31 mouse cellular contexts compared by ENCODE assay signal in the genomic region with DNA sequence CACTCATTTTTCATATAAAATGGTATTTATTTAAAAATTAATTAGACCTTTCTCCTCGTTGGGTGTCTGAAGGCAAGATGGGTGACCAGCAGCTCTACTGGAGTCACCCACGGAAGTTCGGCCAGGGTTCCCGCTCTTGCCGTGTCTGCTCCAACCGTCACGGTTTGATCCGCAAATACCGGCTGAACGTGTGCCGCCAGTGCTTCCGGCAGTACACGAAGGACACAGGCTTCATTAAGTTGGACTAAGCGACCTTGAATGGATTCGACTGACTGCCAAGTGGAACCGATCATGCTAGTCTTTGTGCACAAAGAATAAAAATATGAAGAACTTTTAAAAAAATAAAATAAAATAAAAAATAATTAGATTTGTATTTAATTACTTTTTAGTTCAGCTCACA. TPM values are rescaled to one million over a fixed set of nuclear protein-coding genes. Genes with fewer than 3 reads are reported as not detected.
A peak's percentile ranks its signal among the peaks of the same experiment; 100 is the strongest.
DNase-seq lines count a peak whose midpoint lies in the region; ATAC-seq lines count a peak whose summit lies in the region.
"Had no signal": no experiment of that assay in that cellular context is flagged by ENCODE, and none has a peak within 500 bp of the region (broad histone marks: within the 10 kb centered on the region; RNA-seq: fewer than 3 reads in every experiment).

No protein-coding gene starts in this region.

- peaks cover 57% of the 10 kb centered on the region for H3K4me1 ChIP-seq in forebrain, embryonic 13.5 days
- peaks cover 50% of the 10 kb centered on the region for H3K4me1 ChIP-seq in forebrain, embryonic 16.5 days (replicated peaks; ENCODE audit: control insufficient read depth, insufficient read depth, low read length)
- H3K4me1 ChIP-seq in hindbrain, embryonic 13.5 days (replicated peaks): peaks cover 58% of the 10 kb centered on the region
- peaks cover 36% of the 10 kb centered on the region for H3K4me1 ChIP-seq in hindbrain, embryonic 16.5 days (ENCODE audit: control insufficient read depth, insufficient read depth, low read depth, low read length)

- ATAC-seq in forebrain, embryonic 13.5 days: no peak
- no peak for ATAC-seq in forebrain, embryonic 16.5 days
- ATAC-seq in hindbrain, embryonic 13.5 days (ENCODE audit: low FRiP score): no peak
- ATAC-seq in hindbrain, embryonic 16.5 days: no peak
- ATAC-seq: activated CD4-positive, CD25-positive, alpha-beta regulatory T cell, adult 4 months; hindbrain, postnatal 0 days; intestine, embryonic 15.5 days; lung, postnatal 0 days had no signal

- no peaks in the 10 kb centered on the region for H3K27me3 ChIP-seq in forebrain, embryonic 13.5 days
- no peaks in the 10 kb centered on the region for H3K27me3 ChIP-seq in forebrain, embryonic 16.5 days (replicated peaks; ENCODE audit: control insufficient read depth, insufficient read depth, low read length)
- H3K27me3 ChIP-seq in hindbrain, embryonic 13.5 days: no peaks in the 10 kb centered on the region
- no peaks in the 10 kb centered on the region for H3K27me3 ChIP-seq in hindbrain, embryonic 16.5 days (replicated peaks; ENCODE audit: control insufficient read depth, insufficient read depth, low read length)
- H3K27me3 ChIP-seq: embryonic facial prominence, embryonic 13.5 days; heart, embryonic 12.5 days; intestine, embryonic 15.5 days; limb, embryonic 15.5 days; liver, embryonic 13.5 days; megakaryocyte, embryonic 14.5 days; neural tube, embryonic 13.5 days had no signal

- no peaks in the 10 kb centered on the region for H3K9me3 ChIP-seq in forebrain, embryonic 13.5 days (replicated peaks)
- H3K9me3 ChIP-seq in forebrain, embryonic 16.5 days (ENCODE audit: control insufficient read depth, low read length): no peaks in the 10 kb centered on the region
- H3K9me3 ChIP-seq in hindbrain, embryonic 13.5 days: no peaks in the 10 kb centered on the region
- H3K9me3 ChIP-seq in hindbrain, embryonic 16.5 days (ENCODE audit: control insufficient read depth, low read length): no peaks in the 10 kb centered on the region
- H3K9me3 ChIP-seq: embryonic facial prominence, embryonic 13.5 days; heart, embryonic 12.5 days; intestine, embryonic 15.5 days; limb, embryonic 10.5 days; limb, embryonic 15.5 days; liver, embryonic 13.5 days; megakaryocyte, embryonic 14.5 days; neural tube, embryonic 13.5 days had no signal

- H3K27ac ChIP-seq in forebrain, embryonic 13.5 days: peak overlapping the region; percentile 19; the same call in 1 of the 2 replicates
- H3K27ac ChIP-seq in forebrain, embryonic 16.5 days (ENCODE audit: low read length): no peak overlapping the region
- peak overlapping the region; percentile 71; the same call in 1 of the 2 replicates for H3K27ac ChIP-seq in hindbrain, embryonic 13.5 days
- H3K27ac ChIP-seq in hindbrain, embryonic 16.5 days (ENCODE audit: low read depth, low read length): no peak overlapping the region
- H3K27ac ChIP-seq: hindbrain, postnatal 0 days; intestine, embryonic 15.5 days; kidney, postnatal 0 days; limb, embryonic 10.5 days; limb, embryonic 15.5 days; liver, embryonic 13.5 days; stomach, postnatal 0 days had no signal

- WGBS in forebrain, embryonic 13.5 days: 70% methylated on average over 16 of the region's 16 CpGs
- WGBS in forebrain, embryonic 16.5 days: 58% methylated on average over 16 of the region's 16 CpGs
- WGBS in hindbrain, embryonic 13.5 days: 65% methylated on average over 16 of the region's 16 CpGs
- 61% methylated on average over 16 of the region's 16 CpGs for WGBS in hindbrain, embryonic 16.5 days

- no peak overlapping the region for H3K4me3 ChIP-seq in forebrain, embryonic 13.5 days
- H3K4me3 ChIP-seq in forebrain, embryonic 16.5 days (replicated peaks; ENCODE audit: low read length): no peak overlapping the region
- H3K4me3 ChIP-seq in hindbrain, embryonic 13.5 days: no peak overlapping the region
- H3K4me3 ChIP-seq in hindbrain, embryonic 16.5 days (ENCODE audit: low read length): no peak overlapping the region
- H3K4me3 ChIP-seq: embryonic facial prominence, embryonic 13.5 days; heart, embryonic 12.5 days; intestine, embryonic 15.5 days; limb, embryonic 10.5 days; limb, embryonic 15.5 days; liver, embryonic 13.5 days; megakaryocyte, embryonic 14.5 days; neural tube, embryonic 13.5 days had no signal

- DNase-seq in adrenal gland, postnatal 14 days: peak; percentile 25
- DNase-seq in adrenal gland, postnatal 25 days: peak; percentile 6
- no peak for DNase-seq in frontal cortex, postnatal 25 days (ENCODE audit: low spot score in 2 of 2)
- DNase-seq: B cell, adult 2 months; cerebellum, adult 18-20 months; gastrocnemius, postnatal 25 days; heart, adult 18-20 months; heart, postnatal 4 days; kidney, adult 8-10 months; liver, embryonic 13.5 days; lung, adult 18-20 months; lung, postnatal 4 days; right cerebral cortex, postnatal 4 days; thymus, adult 18-20 months; thymus, postnatal 25 days had no signal

- no peak overlapping the region for H3K9ac ChIP-seq in forebrain, embryonic 13.5 days
- no peak overlapping the region for H3K9ac ChIP-seq in forebrain, embryonic 16.5 days (replicated peaks; ENCODE audit: low read depth, low read length)
- no peak overlapping the region for H3K9ac ChIP-seq in hindbrain, embryonic 13.5 days
- H3K9ac ChIP-seq in hindbrain, embryonic 16.5 days (ENCODE audit: low read depth, low read length): no peak overlapping the region
- H3K9ac ChIP-seq: embryonic facial prominence, embryonic 13.5 days; heart, embryonic 12.5 days; intestine, embryonic 15.5 days; limb, embryonic 15.5 days; liver, embryonic 13.5 days; neural tube, embryonic 13.5 days had no signal

- H3K4me2 ChIP-seq in forebrain, embryonic 13.5 days: no peak overlapping the region
- H3K4me2 ChIP-seq in forebrain, embryonic 16.5 days (ENCODE audit: low read length): no peak overlapping the region
- no peak overlapping the region for H3K4me2 ChIP-seq in hindbrain, embryonic 13.5 days
- H3K4me2 ChIP-seq in hindbrain, embryonic 16.5 days (ENCODE audit: low read length): no peak overlapping the region
- H3K4me2 ChIP-seq: embryonic facial prominence, embryonic 13.5 days; heart, embryonic 12.5 days; intestine, embryonic 15.5 days; limb, embryonic 15.5 days; liver, embryonic 13.5 days; neural tube, embryonic 13.5 days had no signal

- H3K36me3 ChIP-seq in forebrain, embryonic 13.5 days (ENCODE audit: poor library complexity, severe bottlenecking): no peaks in the 10 kb centered on the region
- no peaks in the 10 kb centered on the region for H3K36me3 ChIP-seq in forebrain, embryonic 16.5 days (ENCODE audit: control insufficient read depth, insufficient read depth)
- H3K36me3 ChIP-seq in hindbrain, embryonic 13.5 days: no peaks in the 10 kb centered on the region
- no peaks in the 10 kb centered on the region for H3K36me3 ChIP-seq in hindbrain, embryonic 16.5 days (ENCODE audit: control insufficient read depth, insufficient read depth, low read length)
- H3K36me3 ChIP-seq: embryonic facial prominence, embryonic 13.5 days; heart, embryonic 12.5 days; intestine, embryonic 15.5 days; limb, embryonic 10.5 days; limb, embryonic 15.5 days; liver, embryonic 13.5 days; neural tube, embryonic 13.5 days had no signal

RNA-seq across cellular contexts. Expression of a gene that starts 29.1 kb away (rescaled TPM):
- polyA plus RNA-seq in forebrain, embryonic 13.5 days (2015; fragmentation: Nextera tagmentation; extraction: Ambion mirVana): 30.1 and 33.6 TPM in 2 replicates
- polyA plus RNA-seq in forebrain, embryonic 16.5 days (2015; fragmentation: Nextera tagmentation; extraction: Ambion mirVana): 32.2 and 37.2 TPM in 2 replicates
- 37.5 and 42.3 TPM in 2 replicates for polyA plus RNA-seq in hindbrain, embryonic 13.5 days (2015; fragmentation: Nextera tagmentation; extraction: Ambion mirVana)
- polyA plus RNA-seq in hindbrain, embryonic 16.5 days (2015; fragmentation: Nextera tagmentation; extraction: Ambion mirVana): 27.0 and 32.7 TPM in 2 replicates
- 13.0 and 18.7 TPM in 2 replicates for total RNA-seq in adrenal gland, postnatal 14 days (2021)
- total RNA-seq in adrenal gland, postnatal 25 days (2021): 22.0 and 25.1 TPM in 2 replicates

Comparison
In these comparisons a context has a peak if more than half of its experiments do, and no peak if none do; other contexts are left out.
1. H3K27ac ChIP-seq: peak in forebrain, embryonic 13.5 days (single experiment) and hindbrain, embryonic 13.5 days (single experiment); none in forebrain, embryonic 16.5 days (single experiment) and hindbrain, embryonic 16.5 days (single experiment).
2. DNase-seq: peak in adrenal gland, postnatal 14 days (single experiment) and adrenal gland, postnatal 25 days (single experiment); none in frontal cortex, postnatal 25 days (0 of 2).